Mouse (Mus musculus): ENCODE data around the gene Gm44502. TPM values are rescaled to one million over a fixed set of nuclear protein-coding genes. Genes with fewer than 3 reads are reported as not detected.

The Gm44502 gene
- polyA plus RNA-seq, 1 experiment, result 0.94 TPM

- Histone ChIP-seq H3K4me3 (ENCODE audit: insufficient read depth, low read length) (peak overlapping the region; percentile 36; the same call in 1 of the 2 replicates), H3K27ac (ENCODE audit: insufficient read depth, low read depth, low read length) (no peak overlapping the region), H3K4me1 (ENCODE audit: control insufficient read depth, insufficient read depth, low read length) (peaks cover 29% of the 10 kb centered on the region)
- TF ChIP-seq CTCF (IDR thresholded peaks at IDR 0.05; ENCODE audit: low read depth, low read length) (no peak), POLR2A (IDR thresholded peaks at IDR 0.05; ENCODE audit: borderline replicate concordance, low read depth, low read length) (no peak)
Measured at GRCm38 (mm10) chr15:89431271-89431670, 1.8 kb upstream of the Gm44502 start.

DNA sequence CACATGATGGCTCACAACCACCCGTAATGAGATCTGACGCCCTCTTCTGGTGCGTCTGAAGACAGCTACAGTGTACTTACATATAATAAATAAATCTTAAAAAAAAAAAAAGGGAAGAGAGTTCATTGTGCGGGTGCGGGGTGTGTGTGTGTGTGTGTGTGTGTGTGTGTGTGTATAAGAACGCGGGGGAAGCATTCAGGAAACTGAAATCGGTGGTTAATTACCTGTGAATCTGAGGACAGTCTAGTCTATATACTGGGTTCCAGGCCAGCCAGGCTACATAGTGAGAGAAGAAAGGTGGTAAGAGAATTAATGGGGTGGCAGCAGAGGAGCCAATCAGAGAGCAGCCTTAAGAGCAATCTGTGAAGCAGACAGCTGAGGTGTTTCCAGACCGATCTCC, 1.3 kb upstream of the Gm44502 start:
- Histone ChIP-seq H3K27ac (ENCODE audit: insufficient read depth, low read depth, low read length) (peak overlapping the region; percentile 18), H3K4me3 (ENCODE audit: insufficient read depth, low read length) (peak overlapping the region; percentile 63; the same call in 1 of the 2 replicates), H3K4me1 (ENCODE audit: control insufficient read depth, insufficient read depth, low read length) (peaks cover 32% of the 10 kb centered on the region)

DNA sequence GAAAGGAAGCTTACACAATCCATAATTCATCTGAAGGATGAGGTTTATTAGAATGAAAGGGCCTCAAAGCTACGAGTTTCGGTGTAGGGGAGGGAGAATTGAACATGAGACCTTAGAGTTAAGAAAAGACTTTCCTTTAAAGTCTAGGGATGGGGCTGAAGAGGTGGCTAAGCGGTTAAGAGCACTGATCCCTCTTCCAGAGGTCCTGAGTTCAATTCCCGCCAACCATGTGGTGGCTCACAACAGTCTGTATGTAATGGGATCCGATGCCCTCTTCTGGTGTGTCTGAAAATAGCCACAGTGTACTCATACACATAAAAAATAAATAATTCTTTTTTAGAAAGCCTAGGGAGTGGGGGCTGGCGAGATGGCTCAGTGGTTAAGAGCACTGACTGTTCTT, 845 bp upstream of the Gm44502 start:
- peaks cover 32% of the 10 kb centered on the region for H3K4me1 ChIP-seq (ENCODE audit: control insufficient read depth, insufficient read depth, low read length)
- peak overlapping the region; percentile 63 for H3K4me3 ChIP-seq (ENCODE audit: insufficient read depth, low read length)
- TF ChIP-seq POLR2A (IDR thresholded peaks at IDR 0.05; ENCODE audit: borderline replicate concordance, low read depth, low read length) (no peak), CTCF (IDR thresholded peaks at IDR 0.05; ENCODE audit: low read depth, low read length) (no peak)
- H3K27ac ChIP-seq (ENCODE audit: insufficient read depth, low read depth, low read length), result peak overlapping the region; percentile 18

- TF ChIP-seq POLR2A (IDR thresholded peaks at IDR 0.05; ENCODE audit: borderline replicate concordance, low read depth, low read length) (no peak), CTCF (IDR thresholded peaks at IDR 0.05; ENCODE audit: low read depth, low read length) (no peak)
- H3K4me1 ChIP-seq (ENCODE audit: control insufficient read depth, insufficient read depth, low read length), result peaks cover 32% of the 10 kb centered on the region
Measured at GRCm38 (mm10) chr15:89428821-89429351, 610 bp downstream of the Gm44502 start.

GRCm38 (mm10) chr15:89428136-89428790, 1.2 kb downstream of the Gm44502 start:
- H3K4me3 ChIP-seq (ENCODE audit: insufficient read depth, low read length), result peak overlapping the region; percentile 63
- no peak for TF ChIP-seq POLR2A (IDR thresholded peaks at IDR 0.05; ENCODE audit: borderline replicate concordance, low read depth, low read length)
- no peak for TF ChIP-seq CTCF (IDR thresholded peaks at IDR 0.05; ENCODE audit: low read depth, low read length)
- H3K4me1 ChIP-seq (ENCODE audit: control insufficient read depth, insufficient read depth, low read length), result peaks cover 32% of the 10 kb centered on the region
- no peak overlapping the region for H3K27ac ChIP-seq (ENCODE audit: insufficient read depth, low read depth, low read length)

More at GRCm38 (mm10) chr15:89428821-89429351, 610 bp downstream of the Gm44502 start:
- H3K4me3 ChIP-seq (ENCODE audit: insufficient read depth, low read length), result peak overlapping the region; percentile 63
- H3K27ac ChIP-seq (ENCODE audit: insufficient read depth, low read depth, low read length), result no peak overlapping the region

DNA sequence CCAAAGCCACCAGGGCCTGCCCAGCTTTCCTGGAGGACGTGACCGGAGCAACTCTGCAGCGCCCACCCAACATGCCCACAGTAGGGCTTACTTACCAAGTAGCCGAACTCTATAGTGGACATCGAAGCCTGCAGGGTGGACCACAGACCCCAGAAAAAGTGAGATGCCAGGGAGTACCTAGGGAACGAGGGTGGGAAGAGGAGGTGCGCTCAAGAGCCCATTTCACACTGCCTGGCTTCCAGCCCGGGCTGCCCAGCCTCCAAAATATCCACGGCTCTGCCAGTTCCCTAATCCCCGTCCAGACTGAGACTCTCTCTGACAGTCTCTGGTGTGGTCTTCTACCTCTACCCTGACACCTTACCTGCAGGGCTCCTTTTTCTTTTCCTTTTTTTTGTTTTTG, 2.8 kb downstream of the Gm44502 start:
- no peak overlapping the region for H3K4me3 ChIP-seq (ENCODE audit: insufficient read depth, low read length)
- peak overlapping the region; percentile 10; the same call in 1 of the 2 replicates for H3K27ac ChIP-seq (ENCODE audit: insufficient read depth, low read depth, low read length)
- TF ChIP-seq POLR2A (IDR thresholded peaks at IDR 0.05; ENCODE audit: borderline replicate concordance, low read depth, low read length) (no peak), CTCF (IDR thresholded peaks at IDR 0.05; ENCODE audit: low read depth, low read length) (no peak)
- H3K4me1 ChIP-seq (ENCODE audit: control insufficient read depth, insufficient read depth, low read length), result peaks cover 31% of the 10 kb centered on the region

DNA sequence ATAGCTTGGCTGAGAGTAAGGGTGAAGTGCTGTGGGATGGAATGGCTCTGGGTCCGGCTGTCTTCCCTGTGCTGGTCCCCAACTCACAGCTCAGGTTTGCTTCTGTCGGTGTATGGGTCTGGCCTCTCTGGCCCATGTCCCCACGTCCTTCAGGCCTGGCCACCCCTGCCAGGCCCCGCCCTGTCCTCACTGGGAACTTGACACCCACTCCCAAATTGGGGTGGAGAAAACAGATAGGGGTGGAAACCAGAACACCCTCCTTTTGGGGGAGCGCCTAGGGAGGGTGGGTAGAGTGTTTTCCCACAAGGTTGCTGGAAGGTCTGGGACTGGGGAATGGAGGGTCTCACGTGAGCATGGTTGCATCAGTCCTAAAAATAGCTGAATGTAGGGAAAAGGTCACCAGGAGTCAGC, 3.8 kb downstream of the Gm44502 start, which contains the start of gene Cpt1b:
Gene Cpt1b (minus strand): TSS at position 153 of the 411 bp plus-strand sequence.
- Histone ChIP-seq H3K4me3 (ENCODE audit: insufficient read depth, low read length) (no peak within 1 kb of the TSS), H3K27ac (ENCODE audit: insufficient read depth, low read depth, low read length) (peak within 1 kb of the TSS; percentile 10; the same call in 1 of the 2 replicates)
- TF ChIP-seq POLR2A (IDR thresholded peaks at IDR 0.05; ENCODE audit: borderline replicate concordance, low read depth, low read length) (no peak), CTCF (IDR thresholded peaks at IDR 0.05; ENCODE audit: low read depth, low read length) (no peak)

GRCm38 (mm10) chr15:89424621-89425020, 4.9 kb downstream of the Gm44502 start:
- TF ChIP-seq CTCF (IDR thresholded peaks at IDR 0.05; ENCODE audit: low read depth, low read length), result no peak
- TF ChIP-seq POLR2A (IDR thresholded peaks at IDR 0.05; ENCODE audit: borderline replicate concordance, low read depth, low read length), result no peak
- H3K4me3 ChIP-seq (ENCODE audit: insufficient read depth, low read length), result no peak overlapping the region
- peaks cover 23% of the 10 kb centered on the region for H3K4me1 ChIP-seq (ENCODE audit: control insufficient read depth, insufficient read depth, low read length)
- no peak overlapping the region for H3K27ac ChIP-seq (ENCODE audit: insufficient read depth, low read depth, low read length)

More for the DNA sequence above, 3.8 kb downstream of the Gm44502 start, which contains the start of gene Cpt1b:
- peaks cover 23% of the 10 kb centered on the region for H3K4me1 ChIP-seq (ENCODE audit: control insufficient read depth, insufficient read depth, low read length)

DNA sequence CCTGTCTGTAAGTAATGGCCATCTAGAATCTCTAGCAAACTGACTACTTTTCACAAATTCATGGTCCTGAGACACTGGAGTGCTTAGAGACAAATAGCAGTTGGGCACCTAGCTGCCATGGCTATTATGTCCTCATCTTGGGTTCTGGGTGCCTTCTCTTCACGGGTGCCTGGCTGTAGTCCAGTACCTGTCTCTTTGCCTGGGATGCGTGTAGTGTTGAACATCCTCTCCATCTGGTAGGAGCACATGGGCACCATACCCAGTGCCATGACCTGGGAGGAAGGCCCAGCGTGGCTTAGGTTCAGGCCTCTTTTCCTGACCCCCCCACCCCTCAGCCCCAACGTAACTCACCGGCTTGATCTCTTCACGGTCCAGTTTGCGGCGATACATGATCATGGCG, 7.6 kb downstream of the Gm44502 start:
- no peak overlapping the region for H3K27ac ChIP-seq (ENCODE audit: insufficient read depth, low read depth, low read length)
- no peak for TF ChIP-seq POLR2A (IDR thresholded peaks at IDR 0.05; ENCODE audit: borderline replicate concordance, low read depth, low read length)
- H3K4me1 ChIP-seq (ENCODE audit: control insufficient read depth, insufficient read depth, low read length), result peaks cover 9% of the 10 kb centered on the region
- H3K4me3 ChIP-seq (ENCODE audit: insufficient read depth, low read length), result no peak overlapping the region

DNA sequence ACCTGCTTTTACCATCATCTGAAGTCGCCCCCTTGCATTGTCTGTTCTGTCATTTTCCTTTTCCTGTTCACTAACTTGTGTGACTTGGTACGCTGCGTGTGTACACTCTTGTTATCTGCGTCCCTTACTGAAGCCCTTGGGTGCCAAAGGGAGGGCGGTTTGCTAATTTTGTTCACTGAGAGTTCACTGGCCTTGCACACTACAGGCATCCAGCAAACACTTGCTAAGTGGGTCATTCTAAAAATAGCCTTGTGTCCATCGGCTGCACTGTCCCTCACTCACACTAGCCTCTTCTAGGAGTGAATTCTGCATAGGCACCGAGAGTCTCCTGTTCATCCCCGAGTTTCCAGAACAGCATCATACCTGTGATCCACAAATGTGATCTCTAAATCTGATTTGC, 14.2 kb downstream of the Gm44502 start:
- no peak overlapping the region for H3K4me3 ChIP-seq (ENCODE audit: insufficient read depth, low read length)
- no peaks in the 10 kb centered on the region for H3K4me1 ChIP-seq (ENCODE audit: control insufficient read depth, insufficient read depth, low read length)
- H3K27ac ChIP-seq (ENCODE audit: insufficient read depth, low read depth, low read length), result no peak overlapping the region
- no peak for TF ChIP-seq POLR2A (IDR thresholded peaks at IDR 0.05; ENCODE audit: borderline replicate concordance, low read depth, low read length)
- TF ChIP-seq CTCF (IDR thresholded peaks at IDR 0.05; ENCODE audit: low read depth, low read length), result no peak
